Mouse (Mus musculus) R1 (cell line): ENCODE measurements around the gene Disp1.
A peak's percentile ranks its signal among the peaks of the same experiment; 100 is the strongest.

Source experiments
- DNase-seq: peaks from one replicate; pipeline ENCODE4 v3.0.0-alpha.2; 2018; ENCODE audit warnings: low read depth, low spot score

Disp1 gene

GRCm38 (mm10) chr1:183163512-183164189, 57.7 kb downstream of the Disp1 start:
- DNase-seq, result no peak

DNA sequence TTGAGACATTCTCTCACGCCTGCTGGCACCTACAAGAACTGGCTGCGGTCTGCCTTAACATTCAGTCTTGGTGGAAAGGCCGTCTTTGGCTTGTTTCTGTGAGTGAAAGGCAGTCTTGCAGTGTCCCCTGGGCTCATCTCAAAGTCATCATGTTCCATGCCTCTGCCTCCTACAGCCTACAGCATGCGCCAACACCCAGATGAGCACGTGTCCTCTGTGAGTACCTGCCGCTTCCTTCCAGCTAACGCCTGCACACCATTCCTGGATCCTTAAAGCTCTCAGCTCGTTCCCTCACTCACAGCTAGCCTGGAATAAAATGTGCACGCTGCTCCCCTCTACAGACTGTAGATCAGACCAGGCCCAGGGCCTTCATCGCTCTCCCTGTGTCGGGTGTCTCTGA, 60.3 kb downstream of the Disp1 start:
- no peak for DNase-seq

- no peak for DNase-seq
Measured at GRCm38 (mm10) chr1:183160188-183160587, 61.1 kb downstream of the Disp1 start.

DNA sequence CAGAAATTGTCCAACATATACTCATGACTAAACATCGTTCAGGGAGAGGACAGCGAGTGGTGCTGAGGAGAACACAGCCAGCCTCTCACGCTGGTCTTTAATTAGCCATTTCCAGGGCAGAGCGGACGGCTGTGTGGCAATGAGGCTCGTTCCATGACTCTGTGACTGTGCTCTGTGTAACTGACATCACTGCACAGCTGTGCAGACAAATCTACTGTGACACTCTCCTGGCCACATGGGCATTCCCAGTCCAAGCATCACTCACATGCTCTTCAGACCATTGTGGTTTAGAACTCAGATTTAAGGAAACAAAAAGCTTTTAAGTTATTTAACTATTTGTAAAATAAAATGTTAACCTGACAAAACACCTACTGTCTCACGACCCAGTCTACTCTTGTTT, 62.1 kb downstream of the Disp1 start:
- DNase-seq, result no peak

DNA sequence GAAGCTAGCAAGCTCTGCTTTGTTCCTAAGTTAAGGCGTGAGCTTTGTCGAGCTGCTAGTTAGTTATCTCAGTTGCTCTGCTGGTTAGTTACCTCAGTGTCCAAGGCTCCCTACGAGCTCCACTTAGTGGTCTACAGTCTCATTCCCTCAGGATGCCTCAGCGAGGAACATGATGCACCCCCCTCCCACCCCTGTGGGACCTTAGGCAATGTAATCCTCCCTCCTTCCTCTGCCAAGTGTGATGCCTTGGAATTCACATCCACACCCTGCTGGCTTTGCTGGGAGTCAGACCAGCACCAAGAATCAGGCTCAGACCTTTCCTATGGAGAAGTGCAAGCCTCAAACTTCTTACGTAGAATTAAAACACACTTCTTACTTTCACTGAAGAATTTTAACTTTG, 65.7 kb downstream of the Disp1 start:
- DNase-seq, result no peak

GRCm38 (mm10) chr1:183154296-183155204, 66.8 kb downstream of the Disp1 start:
- DNase-seq, result no peak

DNA sequence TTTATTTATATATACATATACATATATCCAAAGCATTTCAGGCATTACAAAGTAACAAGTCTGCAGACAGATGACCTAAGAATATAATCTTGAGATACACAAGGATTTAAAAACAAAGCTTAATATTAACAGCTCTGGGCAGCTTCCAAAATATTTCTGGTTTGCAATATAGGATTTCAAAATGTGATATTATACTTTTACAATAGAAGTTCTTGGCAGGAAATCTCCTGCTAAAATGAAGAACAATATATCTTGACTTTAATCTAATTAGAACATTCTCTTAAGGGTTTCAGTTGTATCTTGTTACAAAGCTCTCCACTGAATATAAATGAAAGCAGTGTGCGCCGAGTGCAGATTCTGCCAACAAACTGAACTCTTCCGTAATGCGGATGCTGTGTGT, 68.0 kb downstream of the Disp1 start:
- DNase-seq, result no peak

DNA sequence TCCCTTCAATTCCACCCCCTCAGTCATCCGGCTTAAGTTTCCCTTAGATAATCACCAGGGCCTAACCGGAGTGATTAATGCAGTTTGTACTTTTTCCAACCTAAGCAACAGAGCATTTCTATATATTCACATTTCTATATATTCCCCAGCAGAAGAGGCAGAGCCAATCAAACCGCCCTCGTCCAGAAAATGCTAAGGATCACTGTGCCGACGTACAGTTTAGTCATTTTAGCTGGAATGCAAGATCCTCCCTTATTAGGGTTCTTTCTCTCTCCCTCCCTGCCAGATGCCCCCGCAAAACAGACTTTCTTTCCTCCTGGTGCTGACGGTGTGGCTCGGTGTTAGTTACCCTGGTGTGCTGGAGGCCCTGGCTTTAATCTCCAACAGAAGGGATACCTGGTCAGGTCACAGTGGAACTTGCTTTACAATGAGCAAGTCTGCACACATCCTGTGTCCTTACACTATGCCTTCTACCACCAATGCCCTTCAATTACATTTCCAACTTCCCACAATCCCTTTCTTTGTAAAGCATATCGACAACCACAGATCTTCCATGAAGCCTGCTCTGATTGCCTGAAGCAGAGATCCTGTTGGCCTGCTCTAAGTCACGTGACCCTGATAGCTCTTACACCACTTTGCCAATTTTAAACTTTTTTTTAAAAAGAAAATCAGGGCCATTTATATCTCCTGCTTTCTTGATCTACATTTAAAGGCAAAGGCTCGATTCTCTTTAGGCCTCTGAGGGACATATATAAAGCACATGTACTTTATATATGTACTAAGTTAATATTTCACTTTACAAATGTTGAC, 69.6 kb downstream of the Disp1 start:
- DNase-seq, result no peak

GRCm38 (mm10) chr1:183150379-183150840, 70.9 kb downstream of the Disp1 start:
- no peak for DNase-seq

- DNase-seq, result no peak
Measured at GRCm38 (mm10) chr1:183149571-183150105, 71.7 kb downstream of the Disp1 start.

DNA sequence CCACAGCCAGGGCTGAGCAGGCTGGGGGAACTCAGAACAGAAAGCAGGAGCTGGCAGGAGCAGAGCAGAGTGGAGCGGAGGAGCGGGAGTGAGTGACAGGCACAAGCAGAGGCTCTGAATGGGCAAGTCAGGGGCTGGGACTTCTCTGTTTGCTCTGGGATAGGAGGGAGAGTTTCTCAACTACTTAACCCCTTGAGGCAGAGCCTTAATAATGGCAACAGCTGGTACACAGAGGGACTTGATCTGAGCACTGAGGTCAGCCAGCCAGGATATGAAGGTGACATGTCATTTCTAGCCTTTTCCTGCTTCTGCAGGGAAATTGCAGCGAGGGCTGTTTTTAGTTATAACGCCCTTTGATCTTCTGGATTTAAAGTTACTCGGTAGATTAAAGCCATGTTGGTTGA, 73.9 kb downstream of the Disp1 start:
- no peak for DNase-seq

DNA sequence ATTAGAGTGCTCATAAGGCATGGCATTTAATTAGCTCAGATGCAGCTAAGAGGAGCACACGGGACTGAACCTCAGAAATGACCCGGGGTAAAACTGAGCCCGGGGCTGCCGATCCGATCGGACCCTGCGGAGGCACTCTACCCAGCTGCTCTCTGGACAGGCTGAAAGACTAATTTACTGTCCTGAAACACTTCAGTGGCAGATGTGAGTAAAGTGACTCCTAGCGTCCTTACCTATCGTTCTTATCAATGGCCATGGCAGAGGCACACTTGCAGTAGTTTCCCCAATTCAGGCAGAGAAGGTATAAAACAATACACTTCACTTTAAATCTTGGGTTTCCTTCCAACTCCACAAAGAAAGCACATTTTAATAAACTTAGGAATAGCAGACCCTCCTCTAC, 74.5 kb downstream of the Disp1 start:
- no peak for DNase-seq

GRCm38 (mm10) chr1:183146102-183146735, 75.1 kb downstream of the Disp1 start:
- DNase-seq, result no peak

GRCm38 (mm10) chr1:183144602-183145205, 76.6 kb downstream of the Disp1 start:
- peak; percentile 16 for DNase-seq

- no peak for DNase-seq
Measured at GRCm38 (mm10) chr1:183143246-183143645, 78.1 kb downstream of the Disp1 start.

DNA sequence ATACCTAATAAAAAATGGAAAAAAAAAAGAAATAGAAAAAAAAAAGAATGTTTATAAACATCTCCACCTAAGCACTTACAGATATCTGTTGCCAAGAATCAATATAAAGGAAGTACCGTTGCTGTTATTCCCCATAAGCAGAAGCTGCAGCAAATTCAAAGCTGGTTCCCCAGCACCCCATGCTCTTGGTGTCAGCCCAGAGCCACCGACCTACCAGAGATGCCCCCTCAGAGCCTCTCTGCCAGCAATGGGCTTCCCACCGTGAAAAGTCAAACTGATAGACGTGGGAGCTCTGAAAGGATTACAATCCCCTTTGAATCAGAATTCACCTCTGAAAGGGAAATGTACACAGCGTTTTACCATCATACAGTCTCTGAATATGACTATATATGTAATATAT, 78.8 kb downstream of the Disp1 start:
- DNase-seq, result no peak

GRCm38 (mm10) chr1:183141329-183141728, 80.0 kb downstream of the Disp1 start:
- DNase-seq, result no peak

- no peak for DNase-seq
Measured at GRCm38 (mm10) chr1:183140511-183141268, 80.6 kb downstream of the Disp1 start.

DNA sequence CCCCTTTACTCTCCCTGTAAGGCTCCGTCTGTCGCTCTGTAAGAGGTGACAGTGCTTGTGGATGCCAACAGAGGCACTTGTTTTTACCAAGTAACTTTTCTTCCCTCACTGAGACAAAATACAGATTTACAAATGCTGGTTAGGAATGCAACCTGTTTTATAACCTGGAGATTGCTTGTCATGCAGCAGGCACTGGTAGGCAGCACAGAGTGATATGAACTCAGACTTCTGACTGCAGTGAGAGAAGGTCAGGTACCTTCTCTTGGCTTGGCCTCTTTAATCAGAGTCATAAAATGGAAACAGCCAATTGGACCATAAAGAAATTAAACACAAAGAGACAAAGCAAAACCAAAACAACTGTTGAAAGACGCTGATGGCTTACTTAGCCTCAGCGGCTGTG, 83.2 kb downstream of the Disp1 start:
- no peak for DNase-seq

DNA sequence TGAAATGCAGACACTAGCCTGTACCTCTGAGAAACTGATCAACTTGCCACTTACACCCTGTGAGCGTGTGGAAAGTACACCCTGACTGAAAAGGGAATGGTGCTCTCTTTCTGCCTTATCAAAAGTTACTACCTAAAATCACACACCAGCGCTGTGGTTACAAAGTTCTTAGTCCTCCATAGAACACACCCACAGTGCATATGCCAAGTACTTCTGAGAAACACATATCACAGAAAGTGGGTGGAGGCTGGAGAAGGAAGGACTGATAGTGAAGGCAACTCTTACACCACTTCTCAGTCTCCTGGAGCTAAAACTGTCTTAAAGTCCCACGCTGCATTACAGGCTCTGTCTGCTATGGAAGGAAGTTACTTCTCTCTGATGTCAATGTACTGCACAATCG, 86.9 kb downstream of the Disp1 start:
- DNase-seq, result no peak
